Mouse (Mus musculus) kidney, adult 2 months (tissue): Measurements from ENCODE around the gene Frmd4a. TPM values are rescaled to one million over a fixed set of nuclear protein-coding genes. Genes with fewer than 3 reads are reported as not detected.

ENCODE experiments used
- DNase-seq: peaks from one replicate; pipeline ENCODE4 v3.0.0; 2021
- H3K27ac ChIP-seq: fragments of 200-500 bp; 2 replicates; pipeline ENCODE4 v1.5.1; 2012; ENCODE audit warnings: low read depth, low read length, control low read depth, inconsistent platforms; ENCODE audit not compliant: insufficient read depth
- H3K27me3 ChIP-seq: fragments of 200-500 bp; replicated peaks from 2 replicates; pipeline ENCODE4 v1.6.1; 2012; ENCODE audit warnings: mild to moderate bottlenecking, moderate library complexity, low read length, inconsistent platforms; ENCODE audit not compliant: control insufficient read depth, insufficient read depth
- H3K36me3 ChIP-seq: fragments of 200-500 bp; 2 replicates; pipeline ENCODE4 v1.6.1; 2012; ENCODE audit warnings: mild to moderate bottlenecking, moderate library complexity, low read length, inconsistent platforms; ENCODE audit not compliant: control insufficient read depth, insufficient read depth
- H3K4me1 ChIP-seq: fragments of 200-500 bp; 2 replicates; pipeline ENCODE4 v1.6.1; 2011; ENCODE audit warnings: low read length; ENCODE audit not compliant: control insufficient read depth, insufficient read depth
- H3K4me3 ChIP-seq: fragments of 200-500 bp; 2 replicates; pipeline ENCODE4 v1.5.1; 2011; ENCODE audit warnings: mild to moderate bottlenecking, low read depth, low read length, control low read depth; ENCODE audit not compliant: insufficient read depth
- CTCF ChIP-seq: fragments of 200-500 bp; conservative IDR thresholded peaks from 2 replicates; pipeline ENCODE4 v1.5.1; 2011; ENCODE audit warnings: low read depth, mild to moderate bottlenecking, control low read depth, low read length, moderate library complexity, mixed read lengths; ENCODE audit not compliant: insufficient read depth, insufficient read length
- POLR2A ChIP-seq: fragments of 200-500 bp; IDR thresholded peaks from one replicate; pipeline ENCODE4 v1.6.1; 2011; ENCODE audit warnings: low read depth, low read length, control low read depth
- WGBS: fragments of 180-500 bp; shearing (Covaris S2); methylation state at CpG from one replicate; pipeline ENCODE4 v1.1.7; 2018; 5-methylcytosine and 5-hydroxymethylcytosine counted together
- polyA plus RNA-seq: library from polyadenylated mRNA; depleted of rRNA; stranded (reverse); fragments of >200 nt; gene quantifications from 2 replicates; pipeline ENCODE4 v1.2.3, GENCODE M21; 2012

The Frmd4a gene
- polyA plus RNA-seq, 1 experiment, result 5.8 TPM

GRCm38 (mm10) chr2:4504413-4504812, 486.9 kb downstream of the Frmd4a start:
- Histone ChIP-seq H3K4me1 (0 out of 2 replicates have a peak, but pooled peaks cover 1% of the 10 kb centered on the region), H3K36me3 (no peaks in the 10 kb centered on the region), H3K4me3 (no peak overlapping the region), H3K27ac (no peak overlapping the region), H3K27me3 (no peaks in the 10 kb centered on the region)
- 67% methylated on average over 10 of the region's 10 CpGs for WGBS
- TF ChIP-seq CTCF (no peak), POLR2A (no peak)
- DNase-seq, result no peak

GRCm38 (mm10) chr2:4505695-4506094, 488.2 kb downstream of the Frmd4a start:
- Histone ChIP-seq H3K4me3 (no peak overlapping the region), H3K36me3 (no peaks in the 10 kb centered on the region), H3K4me1 (peaks cover 8% of the 10 kb centered on the region), H3K27me3 (no peaks in the 10 kb centered on the region), H3K27ac (no peak overlapping the region)
- WGBS, result 87% methylated on average over 4 of the region's 4 CpGs
- TF ChIP-seq CTCF (no peak), POLR2A (no peak)
- no peak for DNase-seq

GRCm38 (mm10) chr2:4506659-4507058, 489.1 kb downstream of the Frmd4a start:
- TF ChIP-seq POLR2A (no peak), CTCF (no peak)
- Histone ChIP-seq H3K27me3 (no peaks in the 10 kb centered on the region), H3K4me3 (no peak overlapping the region), H3K27ac (no peak overlapping the region), H3K4me1 (peaks cover 9% of the 10 kb centered on the region), H3K36me3 (no peaks in the 10 kb centered on the region)
- WGBS, result 90% methylated on average over 9 of the region's 9 CpGs
- DNase-seq, result no peak

GRCm38 (mm10) chr2:4507887-4508615, 490.5 kb downstream of the Frmd4a start:
- no peak for TF ChIP-seq CTCF
- TF ChIP-seq POLR2A, result no peak
- no peak overlapping the region for H3K27ac ChIP-seq
- no peak for DNase-seq
- WGBS, result 88% methylated on average over 13 of the region's 13 CpGs
- peaks cover 9% of the 10 kb centered on the region for H3K4me1 ChIP-seq
- no peak overlapping the region for H3K4me3 ChIP-seq
- H3K27me3 ChIP-seq, result no peaks in the 10 kb centered on the region
- H3K36me3 ChIP-seq, result no peaks in the 10 kb centered on the region

- peak; percentile 59 for DNase-seq
- no peak overlapping the region for H3K4me3 ChIP-seq
- WGBS, result 55% methylated on average over 10 of the region's 10 CpGs
- no peaks in the 10 kb centered on the region for H3K36me3 ChIP-seq
- peaks cover 9% of the 10 kb centered on the region for H3K4me1 ChIP-seq
- TF ChIP-seq CTCF (no peak), POLR2A (no peak)
- no peaks in the 10 kb centered on the region for H3K27me3 ChIP-seq
- no peak overlapping the region for H3K27ac ChIP-seq
These were observed 491.6 kb downstream of the Frmd4a start for GRCm38 (mm10) chr2:4508959-4509615.

- Histone ChIP-seq H3K27ac (no peak overlapping the region), H3K27me3 (no peaks in the 10 kb centered on the region), H3K4me3 (no peak overlapping the region), H3K4me1 (peaks cover 9% of the 10 kb centered on the region), H3K36me3 (no peaks in the 10 kb centered on the region)
- no peak for TF ChIP-seq POLR2A
- no peak for TF ChIP-seq CTCF
- peak; percentile 44 for DNase-seq
- WGBS, result 42% methylated on average over 5 of the region's 5 CpGs
These were observed 492.2 kb downstream of the Frmd4a start for GRCm38 (mm10) chr2:4509739-4510138.
